Mouse (Mus musculus): ENCODE measurements around the gene Cdh13.

- TF ChIP-seq CTCF (IDR thresholded peaks at IDR 0.05) (no peak), POLR2A (IDR thresholded peaks at IDR 0.05; ENCODE audit: insufficient read depth, low read depth, low read length) (no peak), EP300 (IDR thresholded peaks at IDR 0.05; ENCODE audit: insufficient read depth, low read depth, low read length) (no peak)
These were observed 425.8 kb downstream of the Cdh13 start for GRCm38 (mm10) chr8:118709366-118709765.

Measured in heart, adult 2 months (tissue).